Mouse (Mus musculus) MEL (cell line): ENCODE results near the gene Srsf3. TPM values are rescaled to one million over a fixed set of nuclear protein-coding genes. Genes with fewer than 3 reads are reported as not detected.

Experiments
- DNase-seq: peaks from one replicate; pipeline ENCODE4 v3.0.0; 2011; ENCODE audit warnings: low read depth, low spot score
- H3K27ac ChIP-seq: 2 replicates; pipeline ENCODE4 v1.5.1; 2012; ENCODE audit warnings: low read depth, mild to moderate bottlenecking, control low read depth, low read length, moderate library complexity; ENCODE audit not compliant: control insufficient read depth
- H3K27me3 ChIP-seq, 2 experiments: fragments of 150-350 bp in 1 of 2; sonication (generic) in 1 of 2; 2 replicates each; pipeline ENCODE4 v1.6.1; 2012; ENCODE audit warnings: low read length in 2 of 2, mild to moderate bottlenecking in 2 of 2, improper control_type of control experiment in 1 of 2, moderate library complexity in 1 of 2; ENCODE audit not compliant: insufficient read depth in 2 of 2, control insufficient read depth in 1 of 2
- H3K36me3 ChIP-seq, 2 experiments: 2 replicates each; pipeline ENCODE4 v1.6.1; 2012 to 2014; ENCODE audit warnings: low read length in 2 of 2, improper control_type of control experiment in 1 of 2, inconsistent platforms in 1 of 2, mild to moderate bottlenecking in 1 of 2; ENCODE audit not compliant: insufficient read depth in 2 of 2, control insufficient read depth in 1 of 2
- H3K4me1 ChIP-seq, 2 experiments: fragments of 150-350 bp in 1 of 2; sonication (generic) in 1 of 2; 2 replicates each; pipeline ENCODE4 v1.6.1; 2012; ENCODE audit warnings: low read length in 2 of 2, improper control_type of control experiment in 1 of 2, mild to moderate bottlenecking in 1 of 2; ENCODE audit not compliant: insufficient read depth in 2 of 2, control insufficient read depth in 1 of 2
- H3K4me3 ChIP-seq, 2 experiments: fragments of 150-350 bp in 1 of 2; sonication (generic) in 1 of 2; 2 replicates each; pipeline ENCODE4 v1.5.1; 2012; ENCODE audit warnings: low read depth in 2 of 2, low read length in 2 of 2, mild to moderate bottlenecking in 2 of 2, moderate library complexity in 2 of 2, control low read depth in 1 of 2, improper control_type of control experiment in 1 of 2; ENCODE audit not compliant: control insufficient read depth in 1 of 2, insufficient read depth in 1 of 2
- H3K79me2 ChIP-seq: 2 replicates; pipeline ENCODE4 v1.6.1; 2012; ENCODE audit warnings: mild to moderate bottlenecking, low read length, moderate library complexity; ENCODE audit not compliant: control insufficient read depth, poor library complexity, insufficient read depth
- H3K9ac ChIP-seq: 2 replicates; pipeline ENCODE4 v1.6.1; 2012; ENCODE audit warnings: low read depth, mild to moderate bottlenecking, control low read depth, low read length, moderate library complexity; ENCODE audit not compliant: control insufficient read depth, poor library complexity, severe bottlenecking
- H3K9me3 ChIP-seq: fragments of 150-350 bp; sonication (generic); replicated peaks from 2 replicates; pipeline ENCODE4 v1.6.1; 2012; ENCODE audit warnings: mild to moderate bottlenecking, low read length, improper control_type of control experiment, moderate library complexity; ENCODE audit not compliant: insufficient read depth
- BHLHE40 ChIP-seq: IDR thresholded peaks from 2 replicates; pipeline ENCODE4 v1.6.1; 2012; ENCODE audit warnings: low read depth, mild to moderate bottlenecking, inconsistent platforms, low read length, improper control_type of control experiment, borderline replicate concordance
- CHD1 ChIP-seq: IDR thresholded peaks from 2 replicates; pipeline ENCODE4 v1.6.1; 2012; ENCODE audit warnings: low read depth, mild to moderate bottlenecking, inconsistent platforms, low read length, improper control_type of control experiment
- CTCF ChIP-seq, 3 experiments: IDR thresholded peaks in 2 of 3; conservative IDR thresholded peaks in 1 of 3; 2 replicates each; pipeline ENCODE4 v1.5.1; 2011 to 2012; ENCODE audit warnings: low read length in 3 of 3, low read depth in 2 of 3, mild to moderate bottlenecking in 2 of 3, improper control_type of control experiment in 1 of 3, inconsistent platforms in 1 of 3, mixed read lengths in 1 of 3, moderate library complexity in 1 of 3; ENCODE audit not compliant: control insufficient read depth in 1 of 3, insufficient read depth in 1 of 3, poor library complexity in 1 of 3, severe bottlenecking in 1 of 3
- ETS1 ChIP-seq: IDR thresholded peaks from 2 replicates; pipeline ENCODE4 v1.6.1; 2012; ENCODE audit warnings: low read depth, mild to moderate bottlenecking, inconsistent platforms, low read length, improper control_type of control experiment, moderate library complexity
- GABPA ChIP-seq: IDR thresholded peaks from 2 replicates; pipeline ENCODE4 v1.6.1; 2012; ENCODE audit warnings: low read depth, mild to moderate bottlenecking, inconsistent platforms, low read length, improper control_type of control experiment, moderate library complexity
- GATA1 ChIP-seq: IDR thresholded peaks from 2 replicates; pipeline ENCODE4 v1.6.1; 2011; ENCODE audit warnings: low read depth, low read length, improper control_type of control experiment
- MAX ChIP-seq: IDR thresholded peaks from 2 replicates; pipeline ENCODE4 v1.6.1; 2011; ENCODE audit warnings: low read length, improper control_type of control experiment
- MYB ChIP-seq: IDR thresholded peaks from 2 replicates; pipeline ENCODE4 v1.6.1; 2011; ENCODE audit warnings: mild to moderate bottlenecking, low read depth, low read length, improper control_type of control experiment
- NRF1 ChIP-seq: IDR thresholded peaks from 2 replicates; pipeline ENCODE4 v1.6.1; 2014; ENCODE audit warnings: low read depth, mild to moderate bottlenecking, inconsistent platforms, low read length, improper control_type of control experiment, moderate library complexity; ENCODE audit not compliant: poor library complexity, insufficient read depth, severe bottlenecking
- POLR2AphosphoS2 ChIP-seq: IDR thresholded peaks from 2 replicates; pipeline ENCODE4 v1.6.1; 2011; ENCODE audit warnings: low read length, improper control_type of control experiment
- SIN3A ChIP-seq: IDR thresholded peaks from 2 replicates; pipeline ENCODE4 v1.6.1; 2012; ENCODE audit warnings: low read length, improper control_type of control experiment, inconsistent platforms
- TCF12 ChIP-seq: IDR thresholded peaks from 2 replicates; pipeline ENCODE4 v1.6.1; 2014; ENCODE audit warnings: low read depth, mild to moderate bottlenecking, inconsistent platforms, low read length, improper control_type of control experiment, moderate library complexity
- USF1 ChIP-seq: IDR thresholded peaks from 2 replicates; pipeline ENCODE4 v1.6.1; 2014; ENCODE audit warnings: low read depth, mild to moderate bottlenecking, inconsistent platforms, low read length, improper control_type of control experiment, moderate library complexity
- ZKSCAN1 ChIP-seq: IDR thresholded peaks from 2 replicates; pipeline ENCODE4 v1.6.1; 2012; ENCODE audit warnings: low read depth, mild to moderate bottlenecking, inconsistent platforms, low read length, improper control_type of control experiment, moderate library complexity
- polyA plus RNA-seq, 2 experiments: library from polyadenylated mRNA; stranded (reverse) in 1 of 2; unstranded in 1 of 2; fragments of >175 nt in 1 of 2; fragments of >200 nt in 1 of 2; gene quantifications; 2 replicates each; pipeline versions ENCODE4 v1.2.1 to v1.2.4; 2012; ENCODE audit warnings: low replicate concordance in 2 of 2, low read depth in 1 of 2; ENCODE audit not compliant: insufficient read length in 2 of 2, insufficient read depth in 1 of 2, missing spikeins in 1 of 2
- total RNA-seq: library from RNA; depleted of rRNA; stranded (reverse); fragments of 300-350 nt; gene quantifications from 2 replicates; pipeline ENCODE4 v1.2.3, GENCODE M21; 2012

Gene Srsf3
- total and polyA plus RNA-seq, 3 experiments, result 326 to 556 (median 367) TPM

- TF ChIP-seq CTCF (IDR thresholded peaks at IDR 0.05 in 2 of 3, conservative IDR thresholded peaks at IDR 0.05 in 1 of 3; ENCODE audit: control insufficient read depth in 1 of 3, insufficient read depth in 1 of 3, low read depth in 2 of 3, low read length in 3 of 3, poor library complexity in 1 of 3, severe bottlenecking in 1 of 3) (no peak), GATA1 (no peak), BHLHE40 (no peak), MYB (no peak), GABPA (no peak), SIN3A (no peak; the same call in none of the 2 replicates), ETS1 (no peak; the same call in 1 of the 2 replicates), CHD1 (no peak), USF1 (no peak), MAX (peak; percentile 33; the same call in 1 of the 2 replicates), NRF1 (peak; percentile 92), ZKSCAN1 (no peak)
- TF ChIP-seq, all 39 proteins: peak for 13
Observed at GRCm38 (mm10) chr17:29007641-29008325, 24.6 kb upstream of the Srsf3 start, which contains the start of gene Stk38 (continued).

- DNase-seq, result no peak
- peaks cover 21% of the 10 kb centered on the region for H3K79me2 ChIP-seq
- no peak for TF ChIP-seq POLR2AphosphoS2
- 0 out of 2 replicates have a peak, but pooled peaks have one; percentile 12 for TF ChIP-seq MAX
- TF ChIP-seq, all 39 proteins: peak for 1
- Histone ChIP-seq H3K9me3 (no peaks in the 10 kb centered on the region), H3K4me1 (peaks cover 5 to 14% of the 10 kb centered on the region in 2 experiments), H3K9ac (peak overlapping the region; percentile 89), H3K27ac (peak overlapping the region; percentile 82), H3K27me3 (no peaks in the 10 kb centered on the region), H3K36me3 (peaks cover 0 to 14% of the 10 kb centered on the region in 2 experiments; a peak in 2 of 4 replicates), H3K4me3 (peak overlapping the region; percentile 69 to 83)
Observed at GRCm38 (mm10) chr17:29008326-29008650, 24.1 kb upstream of the Srsf3 start.

- DNase-seq, result peak; percentile 52
- no peaks in the 10 kb centered on the region for H3K27me3 ChIP-seq
- H3K4me1 ChIP-seq, result peaks cover 0 to 10% of the 10 kb centered on the region in 2 experiments; a peak in 3 of 4 replicates
- H3K9me3 ChIP-seq, result no peaks in the 10 kb centered on the region
- H3K79me2 ChIP-seq, result peaks cover 20% of the 10 kb centered on the region
- TF ChIP-seq TCF12 (no peak), MYB (no peak), ETS1 (peak; percentile 49)
- H3K4me3 ChIP-seq, result no peak overlapping the region
- no peak overlapping the region for H3K27ac ChIP-seq
- H3K36me3 ChIP-seq, result peaks cover 0 to 8% of the 10 kb centered on the region in 2 experiments; a peak in 2 of 4 replicates
- H3K9ac ChIP-seq, result no peak overlapping the region
Observed at GRCm38 (mm10) chr17:29009181-29009580, 23.2 kb upstream of the Srsf3 start.
